Mouse (Mus musculus) hindbrain, embryonic 12.5 days (tissue): ENCODE measurements around the gene Olfr910. TPM values are rescaled to one million over a fixed set of nuclear protein-coding genes. Genes with fewer than 3 reads are reported as not detected.

Experiments
- ATAC-seq: fragments of 200-750 bp; cut with Nextera tagmentation; 2 replicates; pipeline ENCODE4 v1.8.0; 2017; ENCODE audit warnings: moderate TSS enrichment; ENCODE audit not compliant: low FRiP score
- H3K27ac ChIP-seq: fragments of 300-500 bp; sonication (generic); 2 replicates; pipeline ENCODE4 v1.5.1; 2016; ENCODE audit warnings: mild to moderate bottlenecking
- H3K27me3 ChIP-seq: fragments of 300-500 bp; sonication (generic); 2 replicates; pipeline ENCODE4 v1.6.1; 2016; ENCODE audit warnings: mild to moderate bottlenecking
- H3K36me3 ChIP-seq: fragments of 300-500 bp; sonication (generic); 2 replicates; pipeline ENCODE4 v1.6.1; 2016; ENCODE audit warnings: mild to moderate bottlenecking
- H3K4me1 ChIP-seq: fragments of 300-500 bp; sonication (generic); 2 replicates; pipeline ENCODE4 v1.6.1; 2016
- H3K4me2 ChIP-seq: fragments of 300-500 bp; sonication (generic); replicated peaks from 2 replicates; pipeline ENCODE4 v1.6.1; 2016; ENCODE audit warnings: mild to moderate bottlenecking
- H3K4me3 ChIP-seq: fragments of 300-500 bp; sonication (generic); 2 replicates; pipeline ENCODE4 v1.5.1; 2016; ENCODE audit warnings: mild to moderate bottlenecking
- H3K9ac ChIP-seq: fragments of 300-500 bp; sonication (generic); 2 replicates; pipeline ENCODE4 v1.6.1; 2016; ENCODE audit warnings: mild to moderate bottlenecking, moderate library complexity
- H3K9me3 ChIP-seq: fragments of 300-500 bp; sonication (generic); replicated peaks from 2 replicates; pipeline ENCODE4 v1.6.1; 2016; ENCODE audit warnings: mild to moderate bottlenecking
- WGBS: fragments of 180-500 bp; shearing (Covaris S2); methylation state at CpG from one replicate; pipeline ENCODE4 v1.1.7; 2016; 5-methylcytosine and 5-hydroxymethylcytosine counted together
- polyA plus RNA-seq: library from polyadenylated mRNA; unstranded; fragments of >200 nt; fragmentation: Nextera tagmentation; extraction: Ambion mirVana; gene quantifications from 2 replicates; pipeline ENCODE4 v1.2.1, GENCODE M21; 2016

The Olfr910 gene
- polyA plus RNA-seq, result not detected in 2 replicates

GRCm38 (mm10) chr9:38537549-38537948 lies at the start of gene Olfr910:
TSS of gene Olfr910 (plus strand) at chr9:38537849.
- H3K36me3 ChIP-seq, result no peaks in the 10 kb centered on the region
- ATAC-seq, result no peak
- no peaks in the 10 kb centered on the region for H3K27me3 ChIP-seq
- H3K9ac ChIP-seq, result no peak within 1 kb of the TSS
- H3K9me3 ChIP-seq, result no peaks in the 10 kb centered on the region
- H3K4me2 ChIP-seq, result no peak within 1 kb of the TSS
- no peak within 1 kb of the TSS for H3K4me3 ChIP-seq
- H3K27ac ChIP-seq, result no peak within 1 kb of the TSS
- 91% methylated on average over 2 of the region's 2 CpGs for WGBS
- no peaks in the 10 kb centered on the region for H3K4me1 ChIP-seq

- 74% methylated on average over 2 of the region's 2 CpGs for WGBS
- Histone ChIP-seq H3K4me3 (no peak within 1 kb of the TSS), H3K9ac (no peak within 1 kb of the TSS), H3K36me3 (no peaks in the 10 kb centered on the region), H3K27ac (no peak within 1 kb of the TSS), H3K27me3 (no peaks in the 10 kb centered on the region), H3K9me3 (no peaks in the 10 kb centered on the region), H3K4me2 (no peak within 1 kb of the TSS), H3K4me1 (no peaks in the 10 kb centered on the region)
- no peak for ATAC-seq
These were observed 42.1 kb upstream of the Olfr910 start, which contains the start of gene Olfr907 for GRCm38 (mm10) chr9:38495501-38495900. TSS of gene Olfr907 (plus strand) at chr9:38495801.

GRCm38 (mm10) chr9:38512353-38512752 lies 25.3 kb upstream of the Olfr910 start:
- 72% methylated on average over 2 of the region's 2 CpGs for WGBS
- no peaks in the 10 kb centered on the region for H3K9me3 ChIP-seq

DNA sequence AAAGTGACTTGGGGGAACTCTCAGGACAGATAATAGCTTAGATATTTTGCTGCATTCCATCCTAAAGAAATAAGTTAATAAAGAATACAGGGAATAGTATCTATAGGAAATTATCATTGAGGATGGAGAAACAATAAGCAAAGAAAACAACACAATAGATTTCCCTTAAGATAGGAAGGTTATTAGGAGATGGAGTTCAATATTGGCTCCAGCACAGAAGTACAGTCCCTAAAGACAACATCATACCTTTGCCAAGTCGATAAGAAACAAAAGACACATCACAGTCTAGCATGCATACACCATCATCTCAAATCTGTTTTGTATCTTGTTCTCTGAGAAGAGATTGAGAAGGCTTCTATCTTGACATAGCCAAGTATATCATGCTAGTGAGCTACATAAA lies 16.4 kb upstream of the Olfr910 start, which contains the start of gene Olfr911-ps1:
Gene Olfr911-ps1, plus strand, starts transcription at position 301 of the 400 bp plus-strand sequence.
- Histone ChIP-seq H3K4me3 (no peak within 1 kb of the TSS), H3K36me3 (no peaks in the 10 kb centered on the region), H3K9me3 (no peaks in the 10 kb centered on the region), H3K27me3 (no peaks in the 10 kb centered on the region), H3K9ac (no peak within 1 kb of the TSS), H3K4me1 (no peaks in the 10 kb centered on the region), H3K4me2 (no peak within 1 kb of the TSS), H3K27ac (no peak within 1 kb of the TSS)
- WGBS, result 91% methylated on average over 1 of the region's 1 CpGs
- no peak for ATAC-seq

More at GRCm38 (mm10) chr9:38512353-38512752, 25.3 kb upstream of the Olfr910 start:
- no peak for ATAC-seq
- Histone ChIP-seq H3K9ac (no peak overlapping the region), H3K27me3 (no peaks in the 10 kb centered on the region), H3K36me3 (no peaks in the 10 kb centered on the region), H3K4me1 (no peaks in the 10 kb centered on the region), H3K4me2 (no peak overlapping the region), H3K27ac (no peak overlapping the region), H3K4me3 (no peak overlapping the region)

- ATAC-seq, result no peak
- Histone ChIP-seq H3K36me3 (no peaks in the 10 kb centered on the region), H3K4me2 (no peak within 1 kb of the TSS), H3K9ac (no peak within 1 kb of the TSS), H3K9me3 (no peaks in the 10 kb centered on the region), H3K27ac (no peak within 1 kb of the TSS), H3K4me1 (no peaks in the 10 kb centered on the region), H3K27me3 (no peaks in the 10 kb centered on the region), H3K4me3 (no peak within 1 kb of the TSS)
- WGBS, result 90% methylated on average over 1 of the region's 1 CpGs
These were observed 42.2 kb downstream of the Olfr910 start, which contains the start of gene Olfr912 for GRCm38 (mm10) chr9:38579878-38580277. TSS of gene Olfr912 (plus strand) at chr9:38580178.

Other genes starting within 250 kb of the Olfr910 start
- not detected in 2 replicates for gene Olfr896-ps1, start 246.7 kb upstream of the Olfr910 start, polyA plus RNA-seq
- gene Olfr25, start 208.8 kb upstream of the Olfr910 start, polyA plus RNA-seq, result not detected in 2 replicates
- gene Olfr898, start 189.4 kb upstream of the Olfr910 start, polyA plus RNA-seq, result not detected in 2 replicates
- gene Olfr250, start 171.0 kb upstream of the Olfr910 start, polyA plus RNA-seq, result not detected in 2 replicates
- gene Olfr251, start 160.8 kb upstream of the Olfr910 start, polyA plus RNA-seq, result not detected in 2 replicates
- not detected in 2 replicates for gene Olfr147, start 136.2 kb upstream of the Olfr910 start, polyA plus RNA-seq
- gene Olfr901, start 108.4 kb upstream of the Olfr910 start, polyA plus RNA-seq, result not detected in 2 replicates
- not detected in 2 replicates for gene Olfr902, start 90.2 kb upstream of the Olfr910 start, polyA plus RNA-seq
- gene Olfr904, start 74.7 kb upstream of the Olfr910 start, polyA plus RNA-seq, result not detected in 2 replicates
- not detected in 2 replicates for gene Olfr905, start 66.7 kb upstream of the Olfr910 start, polyA plus RNA-seq
- gene Olfr906, start 50.8 kb upstream of the Olfr910 start, polyA plus RNA-seq, result not detected in 2 replicates
- not detected in 2 replicates for gene Olfr907, start 42.0 kb upstream of the Olfr910 start, polyA plus RNA-seq
- not detected in 2 replicates for gene Olfr911-ps1, start 16.3 kb upstream of the Olfr910 start, polyA plus RNA-seq
- gene Olfr912, start 42.3 kb downstream of the Olfr910 start, polyA plus RNA-seq, result not detected in 2 replicates
- not detected in 2 replicates for gene Olfr913, start 54.9 kb downstream of the Olfr910 start, polyA plus RNA-seq
- gene Olfr914, start 67.3 kb downstream of the Olfr910 start, polyA plus RNA-seq, result not detected in 2 replicates
- not detected in 2 replicates for gene Olfr916, start 122.0 kb downstream of the Olfr910 start, polyA plus RNA-seq
- not detected in 2 replicates for gene Olfr917, start 128.0 kb downstream of the Olfr910 start, polyA plus RNA-seq
- not detected in 2 replicates for gene Olfr918, start 136.8 kb downstream of the Olfr910 start, polyA plus RNA-seq
- not detected in 2 replicates for gene Olfr919, start 165.8 kb downstream of the Olfr910 start, polyA plus RNA-seq
- gene Vwa5a, start 180.4 kb downstream of the Olfr910 start, polyA plus RNA-seq, result 11.6 and 14.3 TPM in 2 replicates
- gene Olfr920, start 214.4 kb downstream of the Olfr910 start, polyA plus RNA-seq, result not detected in 2 replicates
- gene Olfr921, start 235.2 kb downstream of the Olfr910 start, polyA plus RNA-seq, result not detected in 2 replicates